Mouse (Mus musculus) forebrain, embryonic 11.5 days (tissue): ENCODE results near the gene Dap. TPM values are rescaled to one million over a fixed set of nuclear protein-coding genes. Genes with fewer than 3 reads are reported as not detected.

Experiments
- ATAC-seq: fragments of 200-750 bp; cut with Nextera tagmentation; replicated peaks from 2 replicates; pipeline ENCODE4 v1.8.0; 2017; ENCODE audit warnings: moderate TSS enrichment; ENCODE audit not compliant: low FRiP score
- DNase-seq: peaks from one replicate; pipeline ENCODE4 v3.0.0-alpha.2; 2017; ENCODE audit warnings: low spot score
- H3K27ac ChIP-seq: fragments of 300-500 bp; sonication (generic); 2 replicates; pipeline ENCODE4 v1.5.1; 2014; ENCODE audit warnings: low read depth, low read length
- H3K27me3 ChIP-seq: fragments of 300-500 bp; sonication (generic); 2 replicates; pipeline ENCODE4 v1.6.1; 2014; ENCODE audit warnings: mild to moderate bottlenecking, low read length, mixed read lengths; ENCODE audit not compliant: control insufficient read depth, insufficient read depth
- H3K36me3 ChIP-seq: fragments of 300-500 bp; sonication (generic); 2 replicates; pipeline ENCODE4 v1.6.1; 2014; ENCODE audit warnings: mild to moderate bottlenecking, low read length, moderate library complexity, mixed read lengths; ENCODE audit not compliant: control insufficient read depth, insufficient read depth
- H3K4me1 ChIP-seq: fragments of 300-500 bp; sonication (generic); replicated peaks from 2 replicates; pipeline ENCODE4 v1.6.1; 2014; ENCODE audit warnings: low read length, mixed read lengths; ENCODE audit not compliant: control insufficient read depth, insufficient read depth
- H3K4me2 ChIP-seq: fragments of 300-500 bp; sonication (generic); 2 replicates; pipeline ENCODE4 v1.6.1; 2014; ENCODE audit warnings: low read depth, mild to moderate bottlenecking, low read length, moderate library complexity, mixed read lengths; ENCODE audit not compliant: severe bottlenecking
- H3K4me3 ChIP-seq: fragments of 300-500 bp; sonication (generic); 2 replicates; pipeline ENCODE4 v1.5.1; 2014; ENCODE audit warnings: low read depth, low read length
- H3K9ac ChIP-seq: fragments of 300-500 bp; sonication (generic); 2 replicates; pipeline ENCODE4 v1.6.1; 2014; ENCODE audit warnings: low read length
- H3K9me3 ChIP-seq: fragments of 300-500 bp; sonication (generic); 2 replicates; pipeline ENCODE4 v1.6.1; 2016; ENCODE audit warnings: low read length, mixed read lengths; ENCODE audit not compliant: control insufficient read depth
- WGBS: fragments of 180-500 bp; shearing (Covaris S2); extraction: QIAGEN DNeasy Blood & Tissue Kit; methylation state at CpG from one replicate; pipeline ENCODE4 v1.1.7; 2014; 5-methylcytosine and 5-hydroxymethylcytosine counted together
- polyA plus RNA-seq: library from polyadenylated mRNA; unstranded; fragments of >200 nt; fragmentation: Nextera tagmentation; extraction: Ambion mirVana; gene quantifications from 2 replicates; pipeline ENCODE4 v1.2.1, GENCODE M21; 2014

Gene Dap
- polyA plus RNA-seq, 1 experiment from 2014 or later: 39.3 TPM

DNA sequence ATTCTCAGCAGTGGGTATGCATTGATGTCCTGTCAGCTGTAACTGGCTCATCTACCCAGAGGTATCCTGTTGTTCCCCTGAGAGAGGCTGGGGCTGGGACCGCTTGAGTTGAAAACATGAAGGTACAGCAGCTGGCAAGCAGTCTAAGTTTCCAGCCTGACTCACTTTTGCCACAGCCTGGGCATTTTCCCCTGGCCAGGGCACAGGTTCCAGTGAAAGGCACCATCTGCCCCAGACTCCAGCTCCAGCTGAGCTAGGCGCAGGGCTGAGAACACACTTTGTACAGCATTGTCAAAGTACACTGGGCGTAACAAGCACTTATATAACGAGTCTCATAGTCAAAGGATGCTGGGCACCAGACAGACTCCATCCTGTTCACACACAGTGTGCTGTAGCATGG lies 29.8 kb downstream of the Dap start:
- no peak for DNase-seq
- no peak overlapping the region for H3K27ac ChIP-seq
- no peak overlapping the region for H3K9ac ChIP-seq
- H3K4me1 ChIP-seq: no peaks in the 10 kb centered on the region
- no peaks in the 10 kb centered on the region for H3K9me3 ChIP-seq
- no peak overlapping the region for H3K4me3 ChIP-seq
- H3K27me3 ChIP-seq: no peaks in the 10 kb centered on the region
- 82% methylated on average over 4 of the region's 4 CpGs for WGBS
- no peak for ATAC-seq
- no peaks in the 10 kb centered on the region for H3K36me3 ChIP-seq
- no peak overlapping the region for H3K4me2 ChIP-seq

DNA sequence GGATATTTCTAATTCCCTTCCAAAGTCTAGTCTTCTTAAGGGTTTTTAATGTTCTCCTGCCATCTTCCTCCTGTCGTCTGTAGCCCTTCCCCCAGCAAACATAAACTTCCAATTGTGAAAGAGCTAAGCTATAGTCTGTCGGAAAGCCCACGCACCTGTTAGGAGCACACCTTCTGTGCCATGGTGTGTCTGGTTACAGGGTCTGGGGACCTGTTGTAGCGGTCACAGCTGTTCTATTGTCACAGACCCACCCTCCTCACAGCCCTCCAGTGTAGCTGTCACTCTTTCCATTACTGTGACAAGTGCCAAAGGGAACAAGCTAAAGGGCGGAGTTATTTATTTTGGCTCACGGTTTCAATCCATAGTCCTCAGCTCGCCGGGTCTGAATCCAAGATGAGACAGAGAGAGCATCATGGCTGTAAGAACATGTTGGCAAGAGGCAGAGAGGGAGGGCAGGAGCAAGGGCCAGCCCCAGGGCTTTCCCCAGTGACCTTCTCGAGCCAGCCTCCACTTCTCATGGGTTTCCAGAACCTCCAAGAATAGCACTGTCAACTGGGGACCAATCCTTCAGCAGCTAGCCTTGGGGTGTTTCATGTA lies 30.9 kb downstream of the Dap start:
- Histone ChIP-seq H3K9me3 (no peaks in the 10 kb centered on the region), H3K27ac (no peak overlapping the region), H3K4me2 (no peak overlapping the region), H3K4me3 (no peak overlapping the region), H3K9ac (no peak overlapping the region), H3K4me1 (no peaks in the 10 kb centered on the region), H3K27me3 (no peaks in the 10 kb centered on the region), H3K36me3 (no peaks in the 10 kb centered on the region)
- ATAC-seq: no peak
- WGBS: 89% methylated on average over 9 of the region's 9 CpGs
- DNase-seq: no peak

DNA sequence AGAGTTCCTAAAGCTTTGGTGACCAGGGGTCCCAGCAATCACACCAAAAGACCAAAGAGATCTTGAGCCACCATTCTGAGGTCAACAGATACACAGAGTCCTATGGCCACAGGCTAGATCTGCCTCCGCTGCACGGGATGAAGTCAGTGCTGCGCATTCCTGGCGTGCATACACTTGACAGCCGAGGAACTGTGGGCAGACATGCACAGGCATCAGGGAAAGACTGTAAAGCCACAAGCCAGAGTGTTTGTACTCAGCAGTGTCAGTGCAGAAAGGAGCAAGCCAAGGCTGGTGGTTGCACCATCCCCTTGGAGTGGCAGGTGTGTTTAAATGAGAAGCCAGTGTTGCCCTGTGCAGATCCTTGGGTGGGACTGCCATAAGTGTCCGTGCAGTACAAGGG lies 31.6 kb downstream of the Dap start:
- ATAC-seq: no peak
- WGBS: 88% methylated on average over 6 of the region's 6 CpGs

DNA sequence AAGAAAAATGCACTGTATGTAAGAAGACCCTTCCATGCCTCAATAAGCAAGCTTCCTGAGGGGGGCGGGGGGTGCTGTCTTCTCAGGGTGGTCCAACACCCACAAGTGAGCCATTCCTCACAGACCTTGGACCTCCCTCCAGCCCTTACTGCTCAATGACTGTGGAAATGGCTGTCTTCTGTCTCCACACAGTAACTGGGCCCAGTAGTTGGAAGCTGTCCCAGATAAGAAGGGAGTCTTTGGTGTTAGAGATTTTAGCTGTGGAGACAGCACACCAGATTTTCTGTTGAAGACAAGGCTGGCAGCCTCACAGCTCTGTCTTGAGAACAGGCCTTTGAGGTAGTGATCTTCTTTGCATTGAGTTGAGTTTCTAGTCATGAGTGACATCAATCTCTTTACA lies 33.2 kb downstream of the Dap start:
- Histone ChIP-seq H3K9me3 (no peaks in the 10 kb centered on the region), H3K4me3 (no peak overlapping the region), H3K4me1 (no peaks in the 10 kb centered on the region), H3K27me3 (no peaks in the 10 kb centered on the region), H3K27ac (no peak overlapping the region), H3K9ac (no peak overlapping the region), H3K36me3 (no peaks in the 10 kb centered on the region), H3K4me2 (no peak overlapping the region)
- DNase-seq: no peak
- no peak for ATAC-seq
- 90% methylated on average over 1 of the region's 1 CpGs for WGBS

More for the DNA sequence above, 31.6 kb downstream of the Dap start:
- Histone ChIP-seq H3K4me2 (no peak overlapping the region), H3K9me3 (no peaks in the 10 kb centered on the region), H3K36me3 (no peaks in the 10 kb centered on the region), H3K4me1 (no peaks in the 10 kb centered on the region), H3K4me3 (no peak overlapping the region), H3K9ac (no peak overlapping the region), H3K27ac (no peak overlapping the region), H3K27me3 (no peaks in the 10 kb centered on the region)
- no peak for DNase-seq

DNA sequence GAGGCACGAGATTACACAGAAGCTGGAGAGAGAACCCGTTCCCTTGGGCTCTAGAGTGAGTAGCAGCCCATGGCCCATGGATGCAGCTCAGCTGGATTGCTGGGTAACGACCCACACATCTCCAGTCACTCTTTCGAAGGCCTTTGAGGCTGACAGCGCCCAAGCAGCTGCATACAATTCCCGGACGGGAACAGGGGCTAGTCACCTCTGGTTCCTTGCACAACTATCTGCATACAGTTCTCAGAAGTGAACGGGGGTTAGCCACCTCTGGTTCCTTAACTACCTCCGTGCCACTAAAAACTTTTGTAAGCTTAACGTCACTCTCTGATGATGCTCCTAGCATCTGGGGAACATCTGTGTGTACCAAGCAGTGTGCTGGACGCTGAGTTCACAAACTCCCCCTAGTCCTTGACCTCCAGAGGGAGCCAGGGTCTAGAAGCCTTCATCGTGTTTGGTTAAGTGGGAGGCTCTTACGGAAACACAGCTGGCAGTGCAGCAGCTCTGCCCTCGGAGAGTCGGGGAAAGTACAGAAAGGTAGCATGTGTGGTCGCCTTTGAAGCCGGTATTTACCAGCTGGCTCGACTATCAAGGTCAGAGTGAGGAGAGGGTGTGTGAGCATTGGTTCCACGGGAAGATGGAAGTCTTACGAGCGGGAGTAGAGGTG lies 34.0 kb downstream of the Dap start:
- DNase-seq (no peak), ATAC-seq (no peak)

DNA sequence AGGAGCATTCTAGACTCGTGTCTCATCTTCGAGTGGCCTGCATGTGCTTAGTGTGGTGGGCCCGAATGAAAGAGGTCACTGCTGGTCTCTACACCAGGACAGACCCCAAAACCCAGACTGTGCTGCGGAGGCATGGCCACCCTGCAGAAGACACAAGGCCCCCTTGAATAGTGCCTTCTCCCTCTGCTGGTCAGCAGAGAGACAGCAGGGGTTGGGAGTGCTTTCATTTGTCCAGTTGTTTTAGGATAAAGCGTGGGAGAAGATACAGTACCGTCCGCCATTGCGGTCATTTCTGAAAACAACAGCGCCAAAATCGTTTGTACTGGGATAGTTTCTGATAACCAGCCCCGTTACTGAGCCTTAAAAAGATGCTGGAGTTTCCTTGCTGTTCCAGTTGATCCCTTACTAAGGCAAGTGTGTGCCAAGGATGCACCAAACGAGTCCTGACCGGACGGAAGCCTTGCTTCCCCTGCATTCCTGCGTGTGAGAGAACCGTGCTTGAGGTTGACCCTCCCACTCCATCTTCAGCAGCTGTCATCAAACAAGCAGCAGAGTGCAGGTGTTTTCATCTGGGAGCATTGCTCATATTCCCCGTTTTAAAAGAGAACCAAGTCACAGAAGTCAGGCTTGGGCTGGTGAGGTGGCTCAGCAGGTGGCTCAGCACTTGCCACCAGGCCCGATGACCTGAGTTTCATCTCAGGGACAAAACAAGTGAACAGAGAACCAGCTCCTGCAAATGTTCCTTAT lies 34.8 kb downstream of the Dap start:
- no peak overlapping the region for H3K4me3 ChIP-seq
- 86% methylated on average over 18 of the region's 18 CpGs for whole genome bisulfite sequencing
- no peak for ATAC-seq

More for the DNA sequence above, 34.0 kb downstream of the Dap start:
- Histone ChIP-seq H3K4me3 (no peak overlapping the region), H3K4me2 (no peak overlapping the region), H3K4me1 (no peaks in the 10 kb centered on the region), H3K27ac (no peak overlapping the region), H3K9me3 (no peaks in the 10 kb centered on the region), H3K36me3 (no peaks in the 10 kb centered on the region), H3K9ac (no peak overlapping the region), H3K27me3 (no peaks in the 10 kb centered on the region)
- WGBS: 76% methylated on average over 21 of the region's 21 CpGs

DNA sequence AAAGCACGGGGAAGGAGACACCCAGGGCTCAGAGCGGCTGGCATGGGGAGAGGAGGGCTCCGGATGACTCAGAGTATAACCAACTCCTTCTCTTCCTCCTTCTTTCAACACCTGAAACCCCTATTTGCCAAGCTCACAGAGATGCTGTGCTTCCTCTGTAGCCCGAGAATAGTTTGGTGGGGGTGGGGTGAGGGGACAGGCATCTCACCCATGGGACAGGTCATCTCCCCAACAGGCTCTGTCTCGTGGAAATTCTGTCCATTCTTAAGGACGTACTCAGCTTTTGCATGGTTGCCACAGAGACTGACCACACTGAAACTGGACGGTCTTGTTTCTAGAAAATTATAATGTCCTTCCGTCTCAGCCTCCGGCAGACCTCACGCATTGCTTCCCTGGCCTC lies 37.0 kb downstream of the Dap start:
- ATAC-seq: no peak
- Histone ChIP-seq H3K27ac (no peak overlapping the region), H3K4me1 (no peaks in the 10 kb centered on the region), H3K9me3 (no peaks in the 10 kb centered on the region), H3K27me3 (no peaks in the 10 kb centered on the region), H3K9ac (no peak overlapping the region), H3K4me3 (no peak overlapping the region), H3K4me2 (no peak overlapping the region), H3K36me3 (no peaks in the 10 kb centered on the region)
- WGBS: 86% methylated on average over 10 of the region's 10 CpGs
- no peak for DNase-seq

More for the DNA sequence above, 34.8 kb downstream of the Dap start:
- DNase-seq: no peak
- no peak overlapping the region for H3K9ac ChIP-seq
- H3K9me3 ChIP-seq: no peaks in the 10 kb centered on the region
- H3K27ac ChIP-seq: no peak overlapping the region
- H3K36me3 ChIP-seq: no peaks in the 10 kb centered on the region
- no peaks in the 10 kb centered on the region for H3K27me3 ChIP-seq
- no peaks in the 10 kb centered on the region for H3K4me1 ChIP-seq
- H3K4me2 ChIP-seq: no peak overlapping the region

DNA sequence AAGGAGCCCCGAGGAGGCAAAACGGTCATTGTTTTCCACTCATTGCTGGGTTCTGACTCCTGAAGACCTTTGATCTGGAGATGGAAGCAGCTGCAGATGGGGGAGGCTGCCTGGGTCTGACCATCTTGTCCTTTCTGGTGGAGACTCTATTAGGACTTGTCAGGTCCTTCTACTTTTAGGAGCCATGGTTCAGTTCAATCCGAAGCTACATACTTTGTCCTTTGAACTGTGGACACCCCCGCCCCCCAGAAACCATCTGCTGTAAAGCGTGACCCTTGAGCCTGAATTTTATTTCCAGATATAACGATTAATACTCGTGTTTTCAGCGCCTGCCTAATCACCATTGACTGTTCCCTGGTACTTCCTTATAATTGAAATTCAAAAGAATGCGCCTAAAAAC lies 38.2 kb downstream of the Dap start:
- Histone ChIP-seq H3K9me3 (no peaks in the 10 kb centered on the region), H3K4me1 (no peaks in the 10 kb centered on the region), H3K27ac (no peak overlapping the region), H3K36me3 (no peaks in the 10 kb centered on the region), H3K9ac (no peak overlapping the region), H3K4me2 (no peak overlapping the region), H3K4me3 (no peak overlapping the region), H3K27me3 (no peaks in the 10 kb centered on the region)
- WGBS: 80% methylated on average over 9 of the region's 9 CpGs
- ATAC-seq (no peak), DNase-seq (no peak)
